Mouse (Mus musculus): ENCODE measurements around the gene Jak3. TPM values are rescaled to one million over a fixed set of nuclear protein-coding genes. Genes with fewer than 3 reads are reported as not detected.
A peak's percentile ranks its signal among the peaks of the same experiment; 100 is the strongest.

Jak3 gene
- polyA plus RNA-seq, 1 experiment from 2014 or later = 7.5 TPM

DNA sequence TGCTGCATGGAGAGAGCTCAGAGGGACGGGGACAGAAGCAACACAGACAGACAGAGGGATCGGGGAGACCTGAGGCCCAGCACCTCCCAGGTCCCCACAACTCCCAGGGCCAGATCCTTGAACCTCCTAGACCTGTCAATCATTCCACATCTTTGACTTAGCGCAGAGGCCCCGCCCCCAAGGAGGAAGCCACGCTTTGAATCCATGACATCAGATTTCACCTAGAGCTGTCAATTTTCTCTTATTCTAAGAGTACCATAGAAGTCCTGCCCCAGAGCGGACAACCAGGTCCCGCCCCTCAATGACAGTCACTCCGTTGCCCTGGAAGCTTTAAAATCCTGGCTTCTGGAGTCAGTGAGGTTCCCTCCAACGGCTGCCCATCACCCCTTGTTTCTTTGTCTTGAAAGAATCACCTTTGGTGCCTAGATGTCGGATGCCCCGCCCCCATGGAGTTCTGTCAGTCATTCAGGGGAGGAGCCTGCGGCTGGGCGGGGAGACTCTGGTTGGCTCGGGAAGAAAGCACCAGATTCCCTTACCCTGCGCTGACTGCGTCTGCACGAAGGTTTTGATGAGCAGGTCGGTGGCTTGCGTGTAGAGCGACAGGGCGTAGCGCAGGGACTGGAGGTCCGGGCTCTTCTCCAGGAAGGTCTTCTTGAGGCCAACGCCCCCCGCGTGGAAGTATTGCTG, 42.0 kb upstream of the Jak3 start:
- ATAC-seq (ENCODE audit: low FRiP score, low TSS enrichment) = peak; percentile 20; the same call in 1 of the 2 replicates
- WGBS = 2% methylated on average over 26 of the region's 26 CpGs
- H3K27me3 ChIP-seq (ENCODE audit: insufficient read depth, low read length) = peaks cover 20% of the 10 kb centered on the region
- peak overlapping the region; percentile 33; the same call in 1 of the 2 replicates for H3K9ac ChIP-seq (replicated peaks; ENCODE audit: low read length)
- peaks cover 10% of the 10 kb centered on the region for H3K9me3 ChIP-seq (ENCODE audit: low read length)
- H3K4me1 ChIP-seq (ENCODE audit: insufficient read depth, low read length) = peaks cover 20% of the 10 kb centered on the region
- H3K4me3 ChIP-seq (ENCODE audit: low read length) = peak overlapping the region; percentile 20
- H3K27ac ChIP-seq (ENCODE audit: low read length) = no peak overlapping the region
- no peaks in the 10 kb centered on the region for H3K36me3 ChIP-seq (ENCODE audit: insufficient read depth, low read length)
- peak overlapping the region; percentile 50 for H3K4me2 ChIP-seq (replicated peaks; ENCODE audit: low read depth, low read length)

DNA sequence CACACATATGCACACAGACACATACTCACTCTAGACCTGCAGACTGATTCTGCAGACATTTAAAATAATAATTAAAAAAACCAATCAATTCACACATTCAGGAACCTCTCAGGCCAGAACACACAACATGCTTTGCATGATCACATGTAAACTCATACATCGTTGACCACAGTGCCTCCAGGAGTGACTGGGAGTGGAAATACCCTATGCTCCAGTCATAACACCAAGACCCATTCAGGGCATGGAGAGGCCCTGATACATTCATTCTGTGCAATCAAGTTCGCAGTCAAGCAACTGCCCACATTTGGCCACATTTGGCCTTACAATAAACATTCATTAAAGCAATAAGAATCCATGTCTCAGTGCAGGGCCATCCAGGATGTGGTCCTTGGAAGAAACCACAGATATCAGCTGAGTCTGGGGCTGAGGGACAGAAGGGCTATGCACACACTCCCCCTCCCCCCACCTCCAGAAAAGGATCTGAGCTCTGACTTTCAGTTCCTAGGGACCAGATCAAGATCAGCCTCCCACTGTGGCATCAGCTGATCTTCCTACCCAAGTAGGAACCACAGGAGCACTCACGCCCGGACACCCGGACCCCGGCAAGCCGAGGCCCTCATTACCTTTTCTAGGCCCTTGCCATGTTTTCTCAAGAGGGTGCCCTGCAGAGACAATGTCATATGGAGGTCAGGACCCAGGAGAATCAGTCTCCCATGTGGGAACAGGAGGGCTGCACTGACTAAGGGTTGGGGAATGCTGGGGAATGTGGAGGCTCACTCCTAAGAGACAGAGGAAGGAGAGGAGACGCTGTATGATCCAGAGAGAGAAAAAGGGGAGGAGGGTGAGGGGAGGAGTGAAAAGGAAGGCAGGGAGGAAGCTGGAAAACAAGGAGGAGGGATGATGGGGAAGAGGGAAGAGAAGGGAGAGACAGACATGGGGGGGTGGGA, 38.7 kb upstream of the Jak3 start:
- Histone ChIP-seq H3K27me3 (ENCODE audit: insufficient read depth, low read length) (peaks cover 14% of the 10 kb centered on the region), H3K4me3 (ENCODE audit: low read length) (no peak overlapping the region), H3K4me1 (ENCODE audit: insufficient read depth, low read length) (peaks cover 10% of the 10 kb centered on the region; the same call in 1 of the 2 replicates), H3K36me3 (ENCODE audit: insufficient read depth, low read length) (no peaks in the 10 kb centered on the region), H3K4me2 (replicated peaks; ENCODE audit: low read depth, low read length) (no peak overlapping the region), H3K9ac (replicated peaks; ENCODE audit: low read length) (no peak overlapping the region), H3K27ac (ENCODE audit: low read length) (no peak overlapping the region), H3K9me3 (ENCODE audit: low read length) (peaks cover 9% of the 10 kb centered on the region)
- no peak for ATAC-seq (ENCODE audit: low FRiP score, low TSS enrichment)
- WGBS = 65% methylated on average over 8 of the region's 8 CpGs

DNA sequence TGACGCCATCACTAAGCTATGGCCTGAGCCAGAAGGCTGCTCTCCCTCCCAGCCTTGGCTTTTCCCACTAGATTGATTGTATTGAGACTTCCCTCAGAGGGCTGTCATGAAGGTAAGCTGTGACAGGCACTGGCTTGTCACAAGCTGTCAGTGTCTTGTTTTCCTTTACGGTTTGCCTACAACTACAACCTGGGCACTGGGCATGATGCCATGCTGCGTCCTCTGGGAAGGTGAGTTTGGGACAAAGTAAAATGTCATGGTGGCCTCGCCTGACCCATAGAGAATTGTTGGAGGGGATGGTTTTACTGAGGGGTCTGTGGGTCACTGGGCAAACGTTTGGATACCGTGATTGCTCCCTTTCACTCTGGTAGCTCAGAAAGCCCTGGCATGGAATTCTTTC, 37.8 kb upstream of the Jak3 start:
- ATAC-seq (ENCODE audit: low FRiP score, low TSS enrichment) = no peak
- WGBS = 74% methylated on average over 6 of the region's 6 CpGs
- Histone ChIP-seq H3K4me2 (replicated peaks; ENCODE audit: low read depth, low read length) (no peak overlapping the region), H3K4me1 (ENCODE audit: insufficient read depth, low read length) (peaks cover 10% of the 10 kb centered on the region; the same call in 1 of the 2 replicates), H3K4me3 (ENCODE audit: low read length) (no peak overlapping the region), H3K9ac (replicated peaks; ENCODE audit: low read length) (no peak overlapping the region), H3K27ac (ENCODE audit: low read length) (no peak overlapping the region), H3K9me3 (ENCODE audit: low read length) (no peaks in the 10 kb centered on the region), H3K27me3 (ENCODE audit: insufficient read depth, low read length) (peaks cover 14% of the 10 kb centered on the region), H3K36me3 (ENCODE audit: insufficient read depth, low read length) (no peaks in the 10 kb centered on the region)

GRCm38 (mm10) chr8:71639318-71639717, 36.8 kb upstream of the Jak3 start:
- H3K4me2 ChIP-seq (replicated peaks; ENCODE audit: low read depth, low read length) = no peak overlapping the region
- ATAC-seq (ENCODE audit: low FRiP score, low TSS enrichment) = no peak
- no peaks in the 10 kb centered on the region for H3K9me3 ChIP-seq (ENCODE audit: low read length)
- no peak overlapping the region for H3K9ac ChIP-seq (replicated peaks; ENCODE audit: low read length)
- H3K4me1 ChIP-seq (ENCODE audit: insufficient read depth, low read length) = peaks cover 2% of the 10 kb centered on the region; the same call in 1 of the 2 replicates
- 88% methylated on average over 4 of the region's 4 CpGs for WGBS
- H3K36me3 ChIP-seq (ENCODE audit: insufficient read depth, low read length) = no peaks in the 10 kb centered on the region
- H3K27me3 ChIP-seq (ENCODE audit: insufficient read depth, low read length) = peaks cover 9% of the 10 kb centered on the region; the same call in 1 of the 2 replicates
- H3K27ac ChIP-seq (ENCODE audit: low read length) = no peak overlapping the region
- no peak overlapping the region for H3K4me3 ChIP-seq (ENCODE audit: low read length)

- Histone ChIP-seq H3K27ac (ENCODE audit: low read length) (no peak overlapping the region), H3K4me2 (replicated peaks; ENCODE audit: low read depth, low read length) (no peak overlapping the region), H3K4me1 (ENCODE audit: insufficient read depth, low read length) (no peaks in the 10 kb centered on the region; the same call in 1 of the 2 replicates), H3K9ac (replicated peaks; ENCODE audit: low read length) (no peak overlapping the region), H3K36me3 (ENCODE audit: insufficient read depth, low read length) (no peaks in the 10 kb centered on the region), H3K4me3 (ENCODE audit: low read length) (no peak overlapping the region), H3K9me3 (ENCODE audit: low read length) (no peaks in the 10 kb centered on the region), H3K27me3 (ENCODE audit: insufficient read depth, low read length) (no peaks in the 10 kb centered on the region)
- no peak for ATAC-seq (ENCODE audit: low FRiP score, low TSS enrichment)
- WGBS = 79% methylated on average over 9 of the region's 9 CpGs
Observed at GRCm38 (mm10) chr8:71645510-71645909, 30.6 kb upstream of the Jak3 start.

DNA sequence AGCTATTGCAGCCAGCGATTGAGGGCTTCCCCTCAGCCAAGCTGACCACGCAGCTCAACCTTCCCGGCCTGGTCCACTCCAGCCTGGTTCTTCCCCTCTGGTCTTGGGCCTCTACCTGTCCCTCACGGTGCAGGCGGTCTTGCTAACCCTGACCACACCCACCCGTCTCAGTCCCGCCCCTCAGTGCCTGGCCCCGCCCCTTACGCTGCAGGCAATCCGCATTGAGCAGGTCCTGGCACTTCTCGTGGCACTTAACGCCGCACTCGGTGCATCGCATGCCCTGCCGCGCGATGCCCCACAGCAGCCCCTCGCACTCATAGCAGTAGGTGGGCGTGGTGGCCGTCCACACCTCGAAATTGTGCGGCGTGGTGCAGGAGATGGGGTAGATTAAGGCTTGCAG, 21.5 kb upstream of the Jak3 start:
- H3K36me3 ChIP-seq (ENCODE audit: insufficient read depth, low read length) = no peaks in the 10 kb centered on the region
- H3K9ac ChIP-seq (replicated peaks; ENCODE audit: low read length) = peak overlapping the region; percentile 36; the same call in 1 of the 2 replicates
- peaks cover 50% of the 10 kb centered on the region for H3K27me3 ChIP-seq (ENCODE audit: insufficient read depth, low read length)
- no peak overlapping the region for H3K27ac ChIP-seq (ENCODE audit: low read length)
- H3K9me3 ChIP-seq (ENCODE audit: low read length) = no peaks in the 10 kb centered on the region
- under 1% methylated on average over 24 of the region's 24 CpGs for WGBS
- H3K4me1 ChIP-seq (ENCODE audit: insufficient read depth, low read length) = peaks cover 5% of the 10 kb centered on the region
- ATAC-seq (ENCODE audit: low FRiP score, low TSS enrichment) = peak; percentile 71; the same call in 1 of the 2 replicates
- peak overlapping the region; percentile 31 for H3K4me3 ChIP-seq (ENCODE audit: low read length)
- H3K4me2 ChIP-seq (replicated peaks; ENCODE audit: low read depth, low read length) = peak overlapping the region; percentile 45

DNA sequence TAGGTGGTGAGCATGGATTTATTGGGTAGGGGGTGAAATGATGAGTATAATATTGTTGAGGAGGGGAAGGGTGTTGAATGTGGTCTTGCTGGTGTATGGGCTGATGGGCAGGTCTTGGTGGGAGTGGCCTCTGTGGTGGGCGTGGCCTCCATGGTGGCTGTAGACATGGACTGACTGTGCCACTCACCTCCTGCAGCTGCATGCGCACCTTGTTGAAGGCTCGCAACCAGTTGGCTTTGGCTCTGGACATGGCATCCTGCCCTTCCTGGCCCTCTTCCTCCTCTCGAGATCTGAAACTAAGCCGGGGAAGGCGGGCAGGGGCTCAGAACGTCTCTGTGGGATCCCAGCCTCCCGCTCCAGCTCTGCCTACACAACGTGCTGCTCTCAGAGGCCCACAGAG, 18.3 kb upstream of the Jak3 start:
- WGBS = 25% methylated on average over 9 of the region's 9 CpGs
- no peak overlapping the region for H3K4me3 ChIP-seq (ENCODE audit: low read length)
- no peaks in the 10 kb centered on the region for H3K36me3 ChIP-seq (ENCODE audit: insufficient read depth, low read length)
- H3K9me3 ChIP-seq (ENCODE audit: low read length) = no peaks in the 10 kb centered on the region
- no peak for ATAC-seq (ENCODE audit: low FRiP score, low TSS enrichment)
- H3K4me2 ChIP-seq (replicated peaks; ENCODE audit: low read depth, low read length) = 0 out of 2 replicates have a peak overlapping the region, but pooled peaks have one; percentile 12
- peaks cover 69% of the 10 kb centered on the region for H3K27me3 ChIP-seq (ENCODE audit: insufficient read depth, low read length)
- H3K27ac ChIP-seq (ENCODE audit: low read length) = no peak overlapping the region
- peaks cover 5% of the 10 kb centered on the region for H3K4me1 ChIP-seq (ENCODE audit: insufficient read depth, low read length)
- no peak overlapping the region for H3K9ac ChIP-seq (replicated peaks; ENCODE audit: low read length)

GRCm38 (mm10) chr8:71658515-71659049, 17.5 kb upstream of the Jak3 start:
- peaks cover 5% of the 10 kb centered on the region for H3K4me1 ChIP-seq (ENCODE audit: insufficient read depth, low read length)
- WGBS = 27% methylated on average over 17 of the region's 17 CpGs
- no peak overlapping the region for H3K4me2 ChIP-seq (replicated peaks; ENCODE audit: low read depth, low read length)
- no peaks in the 10 kb centered on the region for H3K9me3 ChIP-seq (ENCODE audit: low read length)
- no peaks in the 10 kb centered on the region for H3K36me3 ChIP-seq (ENCODE audit: insufficient read depth, low read length)
- no peak overlapping the region for H3K4me3 ChIP-seq (ENCODE audit: low read length)
- H3K9ac ChIP-seq (replicated peaks; ENCODE audit: low read length) = no peak overlapping the region
- no peak for ATAC-seq (ENCODE audit: low FRiP score, low TSS enrichment)
- H3K27me3 ChIP-seq (ENCODE audit: insufficient read depth, low read length) = peaks cover 72% of the 10 kb centered on the region
- H3K27ac ChIP-seq (ENCODE audit: low read length) = no peak overlapping the region

- peaks cover 61% of the 10 kb centered on the region for H3K27me3 ChIP-seq (ENCODE audit: insufficient read depth, low read length)
- no peak for ATAC-seq (ENCODE audit: low FRiP score, low TSS enrichment)
- no peak overlapping the region for H3K4me2 ChIP-seq (replicated peaks; ENCODE audit: low read depth, low read length)
- peaks cover under 1% of the 10 kb centered on the region for H3K4me1 ChIP-seq (ENCODE audit: insufficient read depth, low read length)
- no peak overlapping the region for H3K9ac ChIP-seq (replicated peaks; ENCODE audit: low read length)
- no peak overlapping the region for H3K4me3 ChIP-seq (ENCODE audit: low read length)
- no peaks in the 10 kb centered on the region for H3K36me3 ChIP-seq (ENCODE audit: insufficient read depth, low read length)
- no peaks in the 10 kb centered on the region for H3K9me3 ChIP-seq (ENCODE audit: low read length)
- 53% methylated on average over 1 of the region's 1 CpGs for WGBS
- no peak overlapping the region for H3K27ac ChIP-seq (ENCODE audit: low read length)
Observed at GRCm38 (mm10) chr8:71659751-71660150, 16.3 kb upstream of the Jak3 start.
